Mouse (Mus musculus): ENCODE results near the gene Dlgap3. TPM values are rescaled to one million over a fixed set of nuclear protein-coding genes. Genes with fewer than 3 reads are reported as not detected.
A peak's percentile ranks its signal among the peaks of the same experiment; 100 is the strongest.

The Dlgap3 gene
- polyA plus RNA-seq, 1 experiment from 2014 or later: 1.4 TPM

GRCm38 (mm10) chr4:127211318-127211717 lies 42.3 kb downstream of the Dlgap3 start:
- H3K9ac ChIP-seq (replicated peaks; ENCODE audit: low read length): no peak overlapping the region

GRCm38 (mm10) chr4:127214510-127214909 lies 45.5 kb downstream of the Dlgap3 start:
- WGBS: 17% methylated on average over 28 of the region's 28 CpGs
- H3K9me3 ChIP-seq (replicated peaks; ENCODE audit: control insufficient read depth, low read length): no peaks in the 10 kb centered on the region
- peak overlapping the region; percentile 21; the same call in 1 of the 2 replicates for H3K4me2 ChIP-seq (ENCODE audit: low read depth, low read length)
- H3K4me1 ChIP-seq (ENCODE audit: control insufficient read depth, insufficient read depth, low read length): no peaks in the 10 kb centered on the region
- no peak overlapping the region for H3K27ac ChIP-seq (replicated peaks; ENCODE audit: low read depth, low read length)
- H3K36me3 ChIP-seq (replicated peaks; ENCODE audit: control insufficient read depth, insufficient read depth, low read depth, low read length): no peaks in the 10 kb centered on the region
- DNase-seq (ENCODE audit: low spot score): no peak
- ATAC-seq (replicated peaks; ENCODE audit: insufficient number of reproducible peaks, low FRiP score, low TSS enrichment, low read depth): no peak
- peaks cover 19% of the 10 kb centered on the region for H3K27me3 ChIP-seq (ENCODE audit: control insufficient read depth, insufficient read depth, low read length)
- H3K9ac ChIP-seq (replicated peaks; ENCODE audit: low read length): no peak overlapping the region
- H3K4me3 ChIP-seq (ENCODE audit: low read depth, low read length): no peak overlapping the region

More at GRCm38 (mm10) chr4:127211318-127211717, 42.3 kb downstream of the Dlgap3 start:
- H3K36me3 ChIP-seq (replicated peaks; ENCODE audit: control insufficient read depth, insufficient read depth, low read depth, low read length): no peaks in the 10 kb centered on the region
- ATAC-seq (replicated peaks; ENCODE audit: insufficient number of reproducible peaks, low FRiP score, low TSS enrichment, low read depth): no peak
- DNase-seq (ENCODE audit: low spot score): no peak
- H3K27me3 ChIP-seq (ENCODE audit: control insufficient read depth, insufficient read depth, low read length): peaks cover 16% of the 10 kb centered on the region
- H3K9me3 ChIP-seq (replicated peaks; ENCODE audit: control insufficient read depth, low read length): no peaks in the 10 kb centered on the region
- 81% methylated on average over 9 of the region's 9 CpGs for WGBS
- H3K4me1 ChIP-seq (ENCODE audit: control insufficient read depth, insufficient read depth, low read length): no peaks in the 10 kb centered on the region
- H3K4me2 ChIP-seq (ENCODE audit: low read depth, low read length): no peak overlapping the region
- no peak overlapping the region for H3K27ac ChIP-seq (replicated peaks; ENCODE audit: low read depth, low read length)
- H3K4me3 ChIP-seq (ENCODE audit: low read depth, low read length): no peak overlapping the region

GRCm38 (mm10) chr4:127215103-127215502 lies 46.1 kb downstream of the Dlgap3 start:
- ATAC-seq (replicated peaks; ENCODE audit: insufficient number of reproducible peaks, low FRiP score, low TSS enrichment, low read depth) (no peak), DNase-seq (ENCODE audit: low spot score) (no peak)
- Histone ChIP-seq H3K9me3 (replicated peaks; ENCODE audit: control insufficient read depth, low read length) (no peaks in the 10 kb centered on the region), H3K4me2 (ENCODE audit: low read depth, low read length) (no peak overlapping the region), H3K27ac (replicated peaks; ENCODE audit: low read depth, low read length) (no peak overlapping the region), H3K27me3 (ENCODE audit: control insufficient read depth, insufficient read depth, low read length) (peaks cover 19% of the 10 kb centered on the region), H3K9ac (replicated peaks; ENCODE audit: low read length) (no peak overlapping the region), H3K4me3 (ENCODE audit: low read depth, low read length) (no peak overlapping the region), H3K4me1 (ENCODE audit: control insufficient read depth, insufficient read depth, low read length) (no peaks in the 10 kb centered on the region), H3K36me3 (replicated peaks; ENCODE audit: control insufficient read depth, insufficient read depth, low read depth, low read length) (no peaks in the 10 kb centered on the region)
- WGBS: 50% methylated on average over 11 of the region's 11 CpGs

GRCm38 (mm10) chr4:127215799-127216198 lies 46.8 kb downstream of the Dlgap3 start:
- no peaks in the 10 kb centered on the region for H3K9me3 ChIP-seq (replicated peaks; ENCODE audit: control insufficient read depth, low read length)
- H3K9ac ChIP-seq (replicated peaks; ENCODE audit: low read length): no peak overlapping the region
- H3K36me3 ChIP-seq (replicated peaks; ENCODE audit: control insufficient read depth, insufficient read depth, low read depth, low read length): no peaks in the 10 kb centered on the region
- no peaks in the 10 kb centered on the region for H3K4me1 ChIP-seq (ENCODE audit: control insufficient read depth, insufficient read depth, low read length)
- peaks cover 19% of the 10 kb centered on the region for H3K27me3 ChIP-seq (ENCODE audit: control insufficient read depth, insufficient read depth, low read length)
- DNase-seq (ENCODE audit: low spot score) (no peak), ATAC-seq (replicated peaks; ENCODE audit: insufficient number of reproducible peaks, low FRiP score, low TSS enrichment, low read depth) (no peak)
- no peak overlapping the region for H3K27ac ChIP-seq (replicated peaks; ENCODE audit: low read depth, low read length)
- H3K4me3 ChIP-seq (ENCODE audit: low read depth, low read length): no peak overlapping the region
- no peak overlapping the region for H3K4me2 ChIP-seq (ENCODE audit: low read depth, low read length)
- WGBS: 66% methylated on average over 7 of the region's 9 CpGs

- Histone ChIP-seq H3K4me3 (ENCODE audit: low read depth, low read length) (no peak overlapping the region), H3K27ac (replicated peaks; ENCODE audit: low read depth, low read length) (no peak overlapping the region), H3K9me3 (replicated peaks; ENCODE audit: control insufficient read depth, low read length) (no peaks in the 10 kb centered on the region), H3K27me3 (ENCODE audit: control insufficient read depth, insufficient read depth, low read length) (peaks cover 19% of the 10 kb centered on the region), H3K4me2 (ENCODE audit: low read depth, low read length) (no peak overlapping the region), H3K4me1 (ENCODE audit: control insufficient read depth, insufficient read depth, low read length) (no peaks in the 10 kb centered on the region), H3K36me3 (replicated peaks; ENCODE audit: control insufficient read depth, insufficient read depth, low read depth, low read length) (no peaks in the 10 kb centered on the region), H3K9ac (replicated peaks; ENCODE audit: low read length) (no peak overlapping the region)
- 76% methylated on average over 4 of the region's 4 CpGs for WGBS
- no peak for DNase-seq (ENCODE audit: low spot score)
- ATAC-seq (replicated peaks; ENCODE audit: insufficient number of reproducible peaks, low FRiP score, low TSS enrichment, low read depth): no peak
Observed at GRCm38 (mm10) chr4:127216251-127216651, 47.2 kb downstream of the Dlgap3 start.

- no peak for DNase-seq (ENCODE audit: low spot score)
- H3K4me3 ChIP-seq (ENCODE audit: low read depth, low read length): no peak overlapping the region
- no peaks in the 10 kb centered on the region for H3K9me3 ChIP-seq (replicated peaks; ENCODE audit: control insufficient read depth, low read length)
- H3K9ac ChIP-seq (replicated peaks; ENCODE audit: low read length): no peak overlapping the region
- H3K4me1 ChIP-seq (ENCODE audit: control insufficient read depth, insufficient read depth, low read length): no peaks in the 10 kb centered on the region
- no peaks in the 10 kb centered on the region for H3K36me3 ChIP-seq (replicated peaks; ENCODE audit: control insufficient read depth, insufficient read depth, low read depth, low read length)
- WGBS: 79% methylated on average over 11 of the region's 11 CpGs
- H3K27me3 ChIP-seq (ENCODE audit: control insufficient read depth, insufficient read depth, low read length): peaks cover 19% of the 10 kb centered on the region
- no peak overlapping the region for H3K4me2 ChIP-seq (ENCODE audit: low read depth, low read length)
- ATAC-seq (replicated peaks; ENCODE audit: insufficient number of reproducible peaks, low FRiP score, low TSS enrichment, low read depth): no peak
- no peak overlapping the region for H3K27ac ChIP-seq (replicated peaks; ENCODE audit: low read depth, low read length)
Observed at GRCm38 (mm10) chr4:127217048-127217447, 48.0 kb downstream of the Dlgap3 start.

GRCm38 (mm10) chr4:127223291-127223690 lies 54.3 kb downstream of the Dlgap3 start:
- Histone ChIP-seq H3K4me1 (ENCODE audit: control insufficient read depth, insufficient read depth, low read length) (no peaks in the 10 kb centered on the region; the same call in 1 of the 2 replicates), H3K9me3 (replicated peaks; ENCODE audit: control insufficient read depth, low read length) (no peaks in the 10 kb centered on the region), H3K4me2 (ENCODE audit: low read depth, low read length) (no peak overlapping the region), H3K9ac (replicated peaks; ENCODE audit: low read length) (no peak overlapping the region), H3K36me3 (replicated peaks; ENCODE audit: control insufficient read depth, insufficient read depth, low read depth, low read length) (no peaks in the 10 kb centered on the region), H3K27ac (replicated peaks; ENCODE audit: low read depth, low read length) (no peak overlapping the region), H3K27me3 (ENCODE audit: control insufficient read depth, insufficient read depth, low read length) (peaks cover 7% of the 10 kb centered on the region), H3K4me3 (ENCODE audit: low read depth, low read length) (no peak overlapping the region)
- ATAC-seq (replicated peaks; ENCODE audit: insufficient number of reproducible peaks, low FRiP score, low TSS enrichment, low read depth) (no peak), DNase-seq (ENCODE audit: low spot score) (no peak)
- WGBS: 31% methylated on average over 10 of the region's 10 CpGs

GRCm38 (mm10) chr4:127223755-127224154 lies 54.8 kb downstream of the Dlgap3 start:
- Histone ChIP-seq H3K9me3 (replicated peaks; ENCODE audit: control insufficient read depth, low read length) (no peaks in the 10 kb centered on the region), H3K9ac (replicated peaks; ENCODE audit: low read length) (no peak overlapping the region), H3K36me3 (replicated peaks; ENCODE audit: control insufficient read depth, insufficient read depth, low read depth, low read length) (no peaks in the 10 kb centered on the region), H3K4me1 (ENCODE audit: control insufficient read depth, insufficient read depth, low read length) (no peaks in the 10 kb centered on the region; the same call in 1 of the 2 replicates), H3K27me3 (ENCODE audit: control insufficient read depth, insufficient read depth, low read length) (peaks cover 7% of the 10 kb centered on the region), H3K4me3 (ENCODE audit: low read depth, low read length) (no peak overlapping the region), H3K27ac (replicated peaks; ENCODE audit: low read depth, low read length) (no peak overlapping the region), H3K4me2 (ENCODE audit: low read depth, low read length) (no peak overlapping the region)
- WGBS: 57% methylated on average over 4 of the region's 4 CpGs
- DNase-seq (ENCODE audit: low spot score) (no peak), ATAC-seq (replicated peaks; ENCODE audit: insufficient number of reproducible peaks, low FRiP score, low TSS enrichment, low read depth) (no peak)
